Mouse (Mus musculus) heart, postnatal 0 days (tissue): ENCODE data around the gene Adnp.

Experiments used
- CTCF ChIP-seq: IDR thresholded peaks from 2 replicates; pipeline ENCODE4 v1.5.1; 2016; ENCODE audit warnings: antibody characterized with exemption, control low read depth, low read depth
- EP300 ChIP-seq: IDR thresholded peaks from 2 replicates; pipeline ENCODE4 v1.6.1; 2016; ENCODE audit warnings: antibody characterized with exemption, low read depth

GRCm38 (mm10) chr2:168143794-168144193, 63.1 kb downstream of the Adnp start:
- TF ChIP-seq EP300 (no peak), CTCF (no peak)
